Mouse (Mus musculus): ENCODE measurements around the gene Ccdc113. TPM values are rescaled to one million over a fixed set of nuclear protein-coding genes. Genes with fewer than 3 reads are reported as not detected.

Ccdc113 gene
- total and polyA plus RNA-seq, 3 experiments: not detected

- Histone ChIP-seq H3K4me2 (ENCODE audit: insufficient read depth, low read depth, poor library complexity, severe bottlenecking) (no peak overlapping the region), H3K9me3 (replicated peaks; ENCODE audit: low read length) (no peaks in the 10 kb centered on the region), H3K36me3 (replicated peaks in 1 of 2; ENCODE audit: control insufficient read depth in 1 of 2, insufficient read depth in 1 of 2, low read length in 1 of 2) (no peaks in the 10 kb centered on the region), H3K4me3 (replicated peaks in 1 of 3; ENCODE audit: low read depth in 2 of 3, low read length in 2 of 3, poor library complexity in 1 of 3) (no peak overlapping the region), H3K27ac (ENCODE audit: insufficient read depth, low read depth) (no peak overlapping the region), H3K4me1 (ENCODE audit: control insufficient read depth in 1 of 2, insufficient read depth in 2 of 2) (peaks cover 2 to 15% of the 10 kb centered on the region in 2 experiments; a peak in 3 of 4 replicates), H3K79me2 (replicated peaks; ENCODE audit: control insufficient read depth, extremely low read depth, insufficient read depth, poor library complexity, severe bottlenecking) (no peaks in the 10 kb centered on the region), H3K9ac (ENCODE audit: insufficient read depth, low read depth) (no peak overlapping the region), H3K27me3 (replicated peaks) (peaks cover 2% of the 10 kb centered on the region)
- DNase-seq (ENCODE audit: extremely low read depth): no peak
- dilution Hi-C loops (cut with MboI; ENCODE audit: extremely low pct_ligation_motif_present, extremely low pct_unique_long_range_greater_than_20kb, low sequenced_read_pairs) (no loop called here), in situ Hi-C loops (cut with MboI; ENCODE audit: low pct_ligation_motif_present, low pct_unique_long_range_greater_than_20kb, low sequenced_read_pairs) (no loop called here)
- TF ChIP-seq HCFC1 (IDR thresholded peaks at IDR 0.05; ENCODE audit: low read depth, low read length): no peak
- no peak for TF ChIP-seq TBP (conservative IDR thresholded peaks at IDR 0.05; ENCODE audit: low read depth, low read length)
- no peak for TF ChIP-seq CTCF (conservative IDR thresholded peaks at IDR 0.05 in 1 of 2, IDR thresholded peaks at IDR 0.05 in 1 of 2; ENCODE audit: low read depth in 2 of 2, low read length in 2 of 2)
- TF ChIP-seq MAZ (IDR thresholded peaks at IDR 0.05; ENCODE audit: low read depth, low read length): no peak
- no peak for TF ChIP-seq MAFK (IDR thresholded peaks at IDR 0.05; ENCODE audit: insufficient replicate concordance, low read length)
- no peak for TF ChIP-seq ZMIZ1 (IDR thresholded peaks at IDR 0.05; ENCODE audit: low read depth, low read length)
- TF ChIP-seq KAT2A (IDR thresholded peaks at IDR 0.05; ENCODE audit: insufficient replicate concordance, low read length): no peak
- no peak for TF ChIP-seq USF2 (conservative IDR thresholded peaks at IDR 0.05; ENCODE audit: low read depth, low read length)
- TF ChIP-seq CHD2 (IDR thresholded peaks at IDR 0.05; ENCODE audit: low read length): no peak
- TF ChIP-seq MYC (IDR thresholded peaks at IDR 0.05; ENCODE audit: low read depth, low read length): no peak
- no peak for TF ChIP-seq CHD1 (IDR thresholded peaks at IDR 0.05; ENCODE audit: low read depth, low read length)
- no peak for TF ChIP-seq PAX5 (IDR thresholded peaks at IDR 0.05; ENCODE audit: low read length)
- TF ChIP-seq ELF1 (IDR thresholded peaks at IDR 0.05; ENCODE audit: low read depth, low read length): no peak
- no peak for TF ChIP-seq USF1 (IDR thresholded peaks at IDR 0.05; ENCODE audit: low read depth, low read length)
- TF ChIP-seq UBTF (IDR thresholded peaks at IDR 0.05; ENCODE audit: low read depth, low read length): no peak
- TF ChIP-seq TCF12 (IDR thresholded peaks at IDR 0.05; ENCODE audit: low read depth, low read length): no peak
- no peak for TF ChIP-seq JUND (conservative IDR thresholded peaks at IDR 0.05; ENCODE audit: low read depth, low read length)
Measured at GRCm38 (mm10) chr8:95547931-95548330, 14.0 kb downstream of the Ccdc113 start.

GRCm38 (mm10) chr8:95549871-95550829, 16.3 kb downstream of the Ccdc113 start:
- Histone ChIP-seq H3K27me3 (replicated peaks) (peaks cover 2% of the 10 kb centered on the region), H3K79me2 (replicated peaks; ENCODE audit: control insufficient read depth, extremely low read depth, insufficient read depth, poor library complexity, severe bottlenecking) (no peaks in the 10 kb centered on the region), H3K27ac (ENCODE audit: insufficient read depth, low read depth) (no peak overlapping the region), H3K36me3 (replicated peaks in 1 of 2; ENCODE audit: control insufficient read depth in 1 of 2, insufficient read depth in 1 of 2, low read length in 1 of 2) (no peaks in the 10 kb centered on the region), H3K4me2 (ENCODE audit: insufficient read depth, low read depth, poor library complexity, severe bottlenecking) (no peak overlapping the region), H3K9me3 (replicated peaks; ENCODE audit: low read length) (no peaks in the 10 kb centered on the region), H3K9ac (ENCODE audit: insufficient read depth, low read depth) (no peak overlapping the region), H3K4me1 (ENCODE audit: control insufficient read depth in 1 of 2, insufficient read depth in 2 of 2) (peaks cover 2 to 15% of the 10 kb centered on the region in 2 experiments; a peak in 3 of 4 replicates), H3K4me3 (replicated peaks in 1 of 3; ENCODE audit: low read depth in 2 of 3, low read length in 2 of 3, poor library complexity in 1 of 3) (no peak overlapping the region)
- DNase-seq (ENCODE audit: extremely low read depth): no peak
- in situ Hi-C loops (cut with MboI; ENCODE audit: low pct_ligation_motif_present, low pct_unique_long_range_greater_than_20kb, low sequenced_read_pairs): no loop called here
- no peak for TF ChIP-seq JUND (conservative IDR thresholded peaks at IDR 0.05; ENCODE audit: low read depth, low read length)
- no peak for TF ChIP-seq ZNF384 (IDR thresholded peaks at IDR 0.05; ENCODE audit: low read depth, low read length)
- TF ChIP-seq ZC3H11A (IDR thresholded peaks at IDR 0.05; ENCODE audit: low read depth, low read length): no peak
- TF ChIP-seq GABPA (IDR thresholded peaks at IDR 0.05; ENCODE audit: insufficient replicate concordance, low read depth, low read length): no peak
- TF ChIP-seq MAZ (IDR thresholded peaks at IDR 0.05; ENCODE audit: low read depth, low read length): no peak
- no peak for TF ChIP-seq E2F4 (IDR thresholded peaks at IDR 0.05; ENCODE audit: insufficient replicate concordance, low read depth, low read length)
- TF ChIP-seq HCFC1 (IDR thresholded peaks at IDR 0.05; ENCODE audit: low read depth, low read length): no peak
- TF ChIP-seq IRF4 (IDR thresholded peaks at IDR 0.05; ENCODE audit: low read depth, low read length): no peak
- TF ChIP-seq USF1 (IDR thresholded peaks at IDR 0.05; ENCODE audit: low read depth, low read length): no peak
- dilution Hi-C loops (cut with MboI; ENCODE audit: extremely low pct_ligation_motif_present, extremely low pct_unique_long_range_greater_than_20kb, low sequenced_read_pairs): no loop called here

Data from CH12.LX (cell line).